Mouse (Mus musculus): ENCODE results near the gene Col9a3. TPM values are rescaled to one million over a fixed set of nuclear protein-coding genes. Genes with fewer than 3 reads are reported as not detected.

Col9a3 gene
- polyA plus RNA-seq, 1 experiment from 2014 or later = 92.1 TPM

GRCm38 (mm10) chr2:180581002-180581401, 16.6 kb upstream of the Col9a3 start, which contains the start of gene Mrgbp:
Mrgbp (plus strand) TSS chr2:180581304.
- H3K36me3 ChIP-seq = 0 out of 2 replicates have a peak, but pooled peaks cover 2% of the 10 kb centered on the region
- 65% methylated on average over 3 of the region's 3 CpGs for WGBS
- ATAC-seq (ENCODE audit: low FRiP score, low read depth) = no peak
- H3K9ac ChIP-seq = no peak within 1 kb of the TSS
- H3K9me3 ChIP-seq = no peaks in the 10 kb centered on the region
- H3K4me2 ChIP-seq = no peak within 1 kb of the TSS
- H3K4me3 ChIP-seq = no peak within 1 kb of the TSS
- peaks cover 28% of the 10 kb centered on the region for H3K4me1 ChIP-seq (replicated peaks)
- H3K27ac ChIP-seq (replicated peaks) = no peak within 1 kb of the TSS
- peaks cover 8% of the 10 kb centered on the region for H3K27me3 ChIP-seq

- peaks cover 9% of the 10 kb centered on the region for H3K36me3 ChIP-seq
- H3K4me1 ChIP-seq (replicated peaks) = peaks cover 28% of the 10 kb centered on the region
- peak overlapping the region; percentile 77 for H3K27ac ChIP-seq (replicated peaks)
- no peaks in the 10 kb centered on the region for H3K9me3 ChIP-seq
- ATAC-seq (ENCODE audit: low FRiP score, low read depth) = peak; percentile 78
- H3K4me2 ChIP-seq = peak overlapping the region; percentile 73
- H3K9ac ChIP-seq = peak overlapping the region; percentile 98
- WGBS = under 1% methylated on average over 55 of the region's 57 CpGs
- peaks cover 8% of the 10 kb centered on the region for H3K27me3 ChIP-seq
- H3K4me3 ChIP-seq = peak overlapping the region; percentile 85
Measured at GRCm38 (mm10) chr2:180582481-180583153, 15.0 kb upstream of the Col9a3 start.

DNA sequence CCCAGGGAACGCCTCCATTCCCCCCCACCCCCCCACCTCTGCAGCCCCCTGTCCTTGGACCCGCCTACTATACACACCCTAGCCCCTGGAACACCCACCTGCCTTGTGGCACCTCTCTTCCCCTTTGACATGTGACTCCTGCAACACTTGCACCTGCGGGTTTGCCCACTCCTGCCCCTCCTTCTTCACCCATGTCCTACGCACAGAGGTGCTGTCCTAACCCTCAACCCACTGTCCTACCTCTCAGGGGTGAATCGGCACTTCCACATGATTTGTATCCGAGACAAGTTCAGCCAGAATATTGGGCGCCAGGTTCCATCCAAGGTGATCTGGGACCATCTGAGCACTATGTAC, 14.5 kb upstream of the Col9a3 start:
- no peaks in the 10 kb centered on the region for H3K9me3 ChIP-seq
- 27% methylated on average over 7 of the region's 7 CpGs for WGBS
- peak overlapping the region; percentile 73 for H3K4me2 ChIP-seq
- H3K27ac ChIP-seq (replicated peaks) = 0 out of 2 replicates have a peak overlapping the region, but pooled peaks have one; percentile 77
- H3K4me1 ChIP-seq (replicated peaks) = peaks cover 28% of the 10 kb centered on the region
- peak overlapping the region; percentile 85 for H3K4me3 ChIP-seq
- no peak; the same call in 1 of the 2 replicates for ATAC-seq (ENCODE audit: low FRiP score, low read depth)
- peaks cover 8% of the 10 kb centered on the region for H3K27me3 ChIP-seq
- H3K36me3 ChIP-seq = peaks cover 9% of the 10 kb centered on the region
- peak overlapping the region; percentile 98 for H3K9ac ChIP-seq

DNA sequence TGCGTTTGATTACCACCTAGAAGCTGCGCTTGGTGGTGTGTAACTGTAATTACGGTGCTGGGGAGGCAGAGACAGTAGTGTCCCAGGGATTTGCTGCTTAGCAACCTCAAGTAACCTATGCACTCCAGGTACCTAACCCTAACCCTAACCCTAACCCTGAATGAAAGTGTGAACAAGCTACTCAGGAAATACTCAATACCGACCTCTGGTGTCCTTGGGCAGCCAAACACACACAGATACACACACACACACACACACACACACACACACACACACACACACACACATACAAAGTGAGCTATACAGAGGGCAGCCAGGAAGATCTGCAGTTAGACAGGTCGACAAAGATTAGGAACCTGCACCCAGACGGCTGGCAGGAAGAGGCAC, 8.9 kb upstream of the Col9a3 start:
- no peaks in the 10 kb centered on the region for H3K27me3 ChIP-seq
- H3K4me3 ChIP-seq = peak overlapping the region; percentile 83
- peaks cover 30% of the 10 kb centered on the region for H3K4me1 ChIP-seq (replicated peaks)
- no peaks in the 10 kb centered on the region for H3K9me3 ChIP-seq
- no peak for ATAC-seq (ENCODE audit: low FRiP score, low read depth)
- H3K4me2 ChIP-seq = peak overlapping the region; percentile 83
- peak overlapping the region; percentile 89 for H3K27ac ChIP-seq (replicated peaks)
- 44% methylated on average over 6 of the region's 6 CpGs for WGBS
- peak overlapping the region; percentile 90 for H3K9ac ChIP-seq
- H3K36me3 ChIP-seq = peaks cover 34% of the 10 kb centered on the region

GRCm38 (mm10) chr2:180589123-180589831, 8.3 kb upstream of the Col9a3 start, which contains the start of gene Ogfr:
Ogfr (plus strand) TSS chr2:180589245.
- Histone ChIP-seq H3K4me1 (replicated peaks) (peaks cover 24% of the 10 kb centered on the region), H3K4me2 (peak within 1 kb of the TSS; percentile 83), H3K36me3 (peaks cover 38% of the 10 kb centered on the region), H3K4me3 (peak within 1 kb of the TSS; percentile 83), H3K27ac (replicated peaks) (peak within 1 kb of the TSS; percentile 89), H3K9ac (peak within 1 kb of the TSS; percentile 90), H3K27me3 (no peaks in the 10 kb centered on the region), H3K9me3 (no peaks in the 10 kb centered on the region)
- under 1% methylated on average over 58 of the region's 67 CpGs for WGBS
- peak; percentile 91 for ATAC-seq (ENCODE audit: low FRiP score, low read depth)

DNA sequence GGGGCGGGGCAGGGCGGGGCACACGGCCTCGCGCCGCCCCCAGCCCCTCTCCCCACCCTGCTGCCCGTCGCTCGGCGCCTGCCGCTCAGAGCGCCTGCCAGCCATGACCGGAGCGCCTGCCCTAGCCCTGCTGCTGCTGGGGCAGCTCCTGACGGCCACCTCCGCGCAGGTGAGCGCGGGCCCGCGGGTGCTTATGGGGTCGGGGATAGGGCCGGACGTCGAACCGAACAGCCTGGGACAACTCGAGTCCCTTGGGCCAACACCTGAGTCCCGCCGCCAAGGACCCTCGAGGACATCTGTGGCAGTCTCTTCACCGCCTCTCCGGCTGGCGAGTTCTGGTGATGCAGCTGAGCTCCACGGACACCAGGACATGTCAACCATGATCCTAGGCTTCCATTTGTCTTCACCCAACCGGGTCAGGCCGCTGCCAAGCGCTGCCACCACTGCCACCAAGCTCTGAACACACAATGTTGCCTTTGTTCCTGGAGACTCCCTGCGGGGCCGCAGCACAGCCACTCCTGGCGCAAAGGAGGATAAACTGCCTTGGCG, 641 bp downstream of the Col9a3 start:
- Histone ChIP-seq H3K27me3 (peaks cover 3% of the 10 kb centered on the region), H3K36me3 (peaks cover 19% of the 10 kb centered on the region), H3K9me3 (no peaks in the 10 kb centered on the region), H3K4me3 (peak overlapping the region; percentile 35), H3K27ac (replicated peaks) (peak overlapping the region; percentile 67), H3K4me1 (replicated peaks) (peaks cover 32% of the 10 kb centered on the region), H3K4me2 (peak overlapping the region; percentile 62), H3K9ac (peak overlapping the region; percentile 34)
- peak; percentile 17; the same call in 1 of the 2 replicates for ATAC-seq (ENCODE audit: low FRiP score, low read depth)
- under 1% methylated on average over 40 of the region's 41 CpGs for WGBS

DNA sequence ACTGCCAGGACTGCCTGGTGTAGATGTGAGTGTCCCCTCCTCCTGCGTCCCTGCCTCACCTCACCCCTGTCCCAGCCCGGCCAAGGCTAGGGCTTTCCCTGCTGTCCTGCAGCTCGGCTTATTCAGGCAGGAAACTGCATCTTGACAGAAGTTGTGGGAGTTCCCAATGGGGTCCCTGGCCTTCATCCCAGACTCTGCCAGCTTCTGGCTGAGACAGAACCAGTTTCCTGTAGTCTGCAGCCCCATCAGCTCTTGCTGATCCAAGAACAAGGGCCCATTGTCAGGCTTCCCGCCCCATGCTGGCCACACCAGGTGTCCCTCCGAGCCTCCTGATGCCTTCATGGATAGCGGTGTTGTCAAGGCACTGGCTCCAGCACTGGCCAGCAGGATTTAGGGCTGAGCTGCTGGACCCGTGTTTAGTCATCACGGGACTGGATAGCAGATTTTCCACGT, 3.0 kb downstream of the Col9a3 start:
- whole genome bisulfite sequencing = 10% methylated on average over 9 of the region's 9 CpGs
- peak; percentile 78 for ATAC-seq (ENCODE audit: low FRiP score, low read depth)
- H3K4me1 ChIP-seq (replicated peaks) = peaks cover 32% of the 10 kb centered on the region

DNA sequence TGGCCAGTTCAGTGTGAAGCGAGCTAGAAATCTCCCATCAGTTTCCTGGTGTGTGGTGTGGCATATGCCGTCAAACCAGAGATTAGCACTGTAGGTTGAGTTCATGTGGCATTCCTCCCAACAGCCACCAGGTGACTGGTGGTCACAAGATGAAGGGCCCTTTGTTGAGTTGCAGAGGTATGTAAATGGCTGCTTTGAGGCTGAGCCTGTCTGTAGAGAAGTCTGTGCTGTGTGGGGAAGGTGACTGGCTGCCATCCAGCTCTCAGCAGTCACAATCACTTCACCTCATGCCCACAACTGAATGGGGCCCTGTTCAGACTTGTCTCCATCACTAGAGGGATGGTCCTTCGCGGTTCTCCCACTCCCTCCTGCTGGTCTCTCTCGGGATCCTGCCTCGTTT, 7.2 kb downstream of the Col9a3 start:
- no peak for ATAC-seq (ENCODE audit: low FRiP score, low read depth)
- Histone ChIP-seq H3K9ac (no peak overlapping the region), H3K4me1 (replicated peaks) (peaks cover 14% of the 10 kb centered on the region), H3K27me3 (no peaks in the 10 kb centered on the region), H3K4me3 (no peak overlapping the region), H3K4me2 (no peak overlapping the region), H3K27ac (replicated peaks) (no peak overlapping the region), H3K9me3 (no peaks in the 10 kb centered on the region), H3K36me3 (no peaks in the 10 kb centered on the region)
- WGBS = 49% methylated on average over 6 of the region's 6 CpGs

More for the DNA sequence above, 3.0 kb downstream of the Col9a3 start:
- no peaks in the 10 kb centered on the region; the same call in 1 of the 2 replicates for H3K36me3 ChIP-seq
- no peak overlapping the region for H3K4me2 ChIP-seq
- no peak overlapping the region for H3K9ac ChIP-seq
- H3K27me3 ChIP-seq = peaks cover 3% of the 10 kb centered on the region
- peak overlapping the region; percentile 72 for H3K27ac ChIP-seq (replicated peaks)
- H3K4me3 ChIP-seq = no peak overlapping the region
- no peaks in the 10 kb centered on the region for H3K9me3 ChIP-seq

DNA sequence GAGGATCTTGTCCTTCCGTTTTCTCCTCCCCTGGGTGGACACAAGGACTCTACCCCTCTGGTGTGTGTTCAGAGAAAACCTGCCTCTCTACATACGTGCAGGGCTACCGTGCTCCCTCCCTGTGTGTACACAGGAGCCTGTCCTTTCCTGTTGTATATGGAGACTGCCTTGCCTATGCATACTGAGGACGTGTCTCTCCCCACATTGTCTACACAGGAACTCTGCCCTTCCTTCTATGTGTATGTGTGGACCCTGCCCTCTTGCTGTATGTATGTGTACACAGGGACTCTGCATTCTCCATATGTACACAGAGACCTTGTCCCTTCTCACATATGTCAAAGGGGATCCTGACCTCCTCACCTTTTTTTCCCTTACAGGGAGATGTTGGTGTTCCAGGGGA, 12.7 kb downstream of the Col9a3 start:
- H3K27ac ChIP-seq (replicated peaks) = no peak overlapping the region
- 84% methylated on average over 4 of the region's 4 CpGs for WGBS
- no peaks in the 10 kb centered on the region for H3K27me3 ChIP-seq
- no peak for ATAC-seq (ENCODE audit: low FRiP score, low read depth)
- H3K4me3 ChIP-seq = no peak overlapping the region
- H3K36me3 ChIP-seq = no peaks in the 10 kb centered on the region
- H3K9ac ChIP-seq = no peak overlapping the region
- H3K4me1 ChIP-seq (replicated peaks) = no peaks in the 10 kb centered on the region
- H3K9me3 ChIP-seq = no peaks in the 10 kb centered on the region
- H3K4me2 ChIP-seq = no peak overlapping the region

DNA sequence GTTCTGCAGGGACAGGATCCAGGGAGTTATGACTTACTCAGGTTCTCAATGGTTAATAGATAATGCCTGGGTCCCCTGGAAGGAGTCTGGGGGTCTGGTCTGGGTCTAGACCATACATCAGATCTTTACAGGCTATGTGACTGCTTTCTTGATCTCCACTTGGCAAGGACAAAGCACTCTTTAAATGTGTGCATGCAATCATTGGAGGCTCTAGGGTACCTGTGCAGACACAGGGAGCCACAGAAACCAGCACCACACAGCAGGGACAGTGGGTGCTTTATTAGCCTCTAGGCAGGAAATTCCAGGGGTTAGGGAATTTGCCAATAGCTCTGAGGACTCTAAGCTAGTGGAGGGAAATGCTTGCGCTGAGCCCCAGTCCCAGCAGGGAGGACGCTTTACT, 14.3 kb downstream of the Col9a3 start:
- no peaks in the 10 kb centered on the region for H3K27me3 ChIP-seq
- H3K36me3 ChIP-seq = no peaks in the 10 kb centered on the region
- no peak for ATAC-seq (ENCODE audit: low FRiP score, low read depth)
- H3K9me3 ChIP-seq = no peaks in the 10 kb centered on the region
- WGBS = 80% methylated on average over 2 of the region's 2 CpGs
- no peaks in the 10 kb centered on the region for H3K4me1 ChIP-seq (replicated peaks)
- no peak overlapping the region for H3K27ac ChIP-seq (replicated peaks)
- H3K9ac ChIP-seq = no peak overlapping the region
- no peak overlapping the region for H3K4me2 ChIP-seq
- no peak overlapping the region for H3K4me3 ChIP-seq

DNA sequence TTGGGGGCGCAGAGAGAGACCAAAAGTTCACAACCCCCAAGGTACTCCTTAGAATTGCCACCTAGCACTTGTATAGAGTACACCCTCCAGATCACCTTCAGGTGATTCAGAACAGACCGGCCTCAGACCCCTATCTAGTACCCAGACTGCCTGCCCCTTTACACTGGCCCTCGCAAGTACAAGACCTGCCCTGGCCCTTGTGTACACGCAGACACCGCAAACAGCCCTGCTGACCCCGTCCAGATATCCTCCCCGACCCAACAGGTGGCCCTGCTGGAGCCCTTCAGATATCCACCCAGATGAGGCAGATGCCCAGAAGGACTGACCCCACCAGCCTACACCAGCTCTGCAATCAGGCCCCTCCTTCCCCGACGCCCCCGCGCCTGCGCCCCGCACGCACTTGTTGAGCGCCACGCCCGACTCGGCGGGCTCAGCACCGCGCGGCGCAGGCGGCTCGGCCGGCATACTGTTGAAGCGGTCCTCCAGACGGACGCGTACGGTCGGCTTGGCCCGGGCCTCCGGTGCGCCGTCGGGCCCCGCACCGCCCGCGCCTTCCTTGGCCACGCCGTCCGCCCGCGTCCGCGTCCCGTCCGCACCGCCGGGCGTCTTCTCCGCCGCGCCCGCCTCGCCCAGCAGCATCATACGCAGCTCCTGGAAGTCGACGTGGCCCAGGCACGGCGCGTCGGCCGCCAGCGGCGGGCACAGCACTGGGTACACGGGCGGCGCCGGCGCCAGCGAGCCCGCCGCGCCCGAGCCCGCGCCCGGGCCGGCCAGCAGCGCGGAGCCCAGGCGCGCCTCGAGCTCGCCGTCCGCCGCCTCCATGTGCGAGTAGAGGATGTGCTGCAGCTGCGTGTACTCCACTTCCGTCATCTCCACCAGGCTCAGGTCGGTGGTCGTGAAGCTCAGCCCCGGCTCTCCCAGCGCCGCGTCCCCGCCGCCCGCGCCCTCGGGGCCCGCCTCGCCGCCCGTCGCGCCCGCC, 44.3 kb downstream of the Col9a3 start:
- H3K9ac ChIP-seq = no peak overlapping the region
- peaks cover 6% of the 10 kb centered on the region for H3K9me3 ChIP-seq
- 2% methylated on average over 71 of the region's 112 CpGs for WGBS
- H3K27me3 ChIP-seq = peaks cover 46% of the 10 kb centered on the region
- peak overlapping the region; percentile 42 for H3K4me3 ChIP-seq
- H3K36me3 ChIP-seq = no peaks in the 10 kb centered on the region
- ATAC-seq (ENCODE audit: low FRiP score, low read depth) = 0 out of 2 replicates have a peak, but pooled peaks have one; percentile 56
- no peak overlapping the region for H3K27ac ChIP-seq (replicated peaks)
- peak overlapping the region; percentile 54 for H3K4me2 ChIP-seq
- H3K4me1 ChIP-seq (replicated peaks) = peaks cover 6% of the 10 kb centered on the region
